Mouse (Mus musculus): ENCODE measurements at regions not wholly inside any gene's neighbourhood (a gene's known extent, or its start where the extent isn't known, plus 50 kb on each side); places are given as distances from the start of the nearest gene placed in this dataset.
"Not testable (repeated sequence)": the region's sequence is repeated elsewhere in the genome, so short reads cannot be mapped to it uniquely, and the experiment has no call there.

- in situ Hi-C loops (cut with MseI, MboI) = no loop called here
Observed at GRCm38 (mm10) chr6:68977959-68978358, 1442.4 kb upstream of the Tacstd2 start.

GRCm38 (mm10) chr6:68964012-68964411 is 1428.4 kb upstream of the Tacstd2 start:
- in situ Hi-C loops (cut with MseI, MboI) = no loop called here

DNA sequence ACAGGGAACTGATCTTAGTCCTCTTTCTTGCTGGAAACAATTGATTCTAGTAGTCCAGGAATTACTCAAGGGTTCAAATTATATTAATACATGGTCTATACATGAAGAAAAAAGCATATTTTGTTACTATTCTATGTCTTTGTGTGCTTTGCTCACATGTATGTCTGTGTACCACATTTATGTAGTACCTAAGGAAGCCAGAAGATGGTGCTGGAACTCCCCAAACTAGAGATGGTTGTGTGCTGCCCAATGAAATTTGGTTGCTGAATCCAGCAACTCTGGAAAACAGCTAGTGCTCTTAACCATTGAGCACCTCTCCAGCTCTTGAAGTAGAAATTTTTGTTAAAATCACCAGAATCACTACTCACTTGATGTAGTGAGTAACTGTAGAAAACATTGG is 1402.5 kb upstream of the Tacstd2 start:
- in situ Hi-C loops (cut with MseI, MboI) = not testable (repeated sequence)

- in situ Hi-C loops (cut with MseI, MboI) = not testable (repeated sequence)
Observed at GRCm38 (mm10) chr6:68931860-68932259, 1396.3 kb upstream of the Tacstd2 start.

DNA sequence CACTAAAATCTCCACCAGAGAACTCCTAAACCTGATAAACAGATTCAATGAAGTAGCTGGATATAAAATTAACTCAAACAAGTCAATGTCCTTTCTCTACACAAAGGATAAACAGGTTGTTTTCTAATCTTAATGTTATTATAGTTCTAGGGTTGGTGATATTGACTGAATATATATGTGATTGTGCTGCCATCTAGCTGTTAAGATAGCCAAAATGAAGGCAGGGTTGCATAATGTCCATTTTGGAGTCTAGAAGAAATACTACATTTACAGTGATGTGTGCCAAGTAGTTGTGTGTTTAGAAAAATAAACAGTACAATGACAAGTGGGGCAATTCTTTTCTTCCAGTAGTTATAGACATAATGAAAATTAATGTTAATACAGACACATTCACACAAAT is 1379.9 kb upstream of the Tacstd2 start:
- in situ Hi-C loops (cut with MseI, MboI) = no loop called here

- in situ Hi-C loops (cut with MseI, MboI) = no loop called here
Observed at GRCm38 (mm10) chr6:68884130-68884529, 1348.5 kb upstream of the Tacstd2 start.

GRCm38 (mm10) chr6:68852761-68853160 is 1317.2 kb upstream of the Tacstd2 start:
- in situ Hi-C loops (cut with MseI, MboI) = not testable (repeated sequence)

- in situ Hi-C loops (cut with MseI, MboI) = no loop called here
Observed at GRCm38 (mm10) chr6:68852286-68852685, 1316.7 kb upstream of the Tacstd2 start.

GRCm38 (mm10) chr6:68835186-68835585 is 1299.6 kb upstream of the Tacstd2 start:
- in situ Hi-C loops (cut with MseI, MboI) = no loop called here

GRCm38 (mm10) chr6:68834633-68835032 is 1299.0 kb upstream of the Tacstd2 start:
- in situ Hi-C loops (cut with MseI, MboI) = no loop called here

GRCm38 (mm10) chr6:68828460-68828859 is 1292.9 kb upstream of the Tacstd2 start:
- in situ Hi-C loops (cut with MseI, MboI) = not testable (repeated sequence)

- in situ Hi-C loops (cut with MseI, MboI) = no loop called here
Observed at GRCm38 (mm10) chr6:68813346-68813745, 1277.8 kb upstream of the Tacstd2 start.

DNA sequence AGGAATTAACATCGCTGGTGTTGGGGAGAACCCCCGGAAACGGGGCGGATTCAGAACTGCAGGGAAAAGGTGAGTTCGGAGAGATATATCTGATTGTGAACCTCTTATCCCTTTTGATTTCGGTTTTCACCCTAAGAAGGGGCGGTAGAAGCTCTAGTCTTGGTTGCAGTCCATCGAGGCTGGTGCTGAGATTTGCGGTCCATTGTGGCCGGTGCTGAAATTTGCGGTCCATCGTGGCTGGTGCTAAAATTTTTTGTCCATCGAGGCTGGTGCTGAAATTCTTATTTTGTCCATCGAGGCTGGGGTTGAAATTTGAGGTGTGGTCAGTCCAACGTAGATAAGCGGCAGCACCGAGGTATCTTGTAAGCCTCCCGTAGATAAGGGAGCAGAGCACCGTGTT is 1263.6 kb upstream of the Tacstd2 start:
- in situ Hi-C loops (cut with MseI, MboI) = not testable (repeated sequence)

- in situ Hi-C loops (cut with MseI, MboI) = no loop called here
Observed at GRCm38 (mm10) chr6:68771507-68771906, 1235.9 kb upstream of the Tacstd2 start.

- in situ Hi-C loops (cut with MseI, MboI) = no loop called here
Observed at GRCm38 (mm10) chr6:68750451-68750850, 1214.9 kb upstream of the Tacstd2 start.

GRCm38 (mm10) chr6:68749699-68750098 is 1214.1 kb upstream of the Tacstd2 start:
- in situ Hi-C loops (cut with MseI, MboI) = no loop called here

DNA sequence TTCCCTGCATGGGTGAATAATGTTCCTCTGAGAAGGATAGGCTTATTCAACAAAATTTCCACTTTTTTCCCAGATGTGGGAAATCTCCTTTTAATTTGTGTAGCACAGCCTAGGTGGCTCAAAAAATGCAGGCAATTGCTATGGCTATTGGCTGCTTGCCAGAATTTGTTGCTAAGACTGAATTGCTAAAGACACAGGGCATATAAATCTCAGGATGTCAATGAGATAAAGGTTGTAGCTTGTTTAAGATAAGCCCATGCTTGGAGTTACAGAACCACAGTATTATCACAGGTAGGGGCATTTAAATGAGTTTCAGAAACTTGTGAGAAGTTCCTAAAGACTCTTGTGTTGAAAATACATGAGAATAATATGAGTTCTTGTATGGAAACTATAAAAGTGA is 1203.0 kb upstream of the Tacstd2 start:
- in situ Hi-C loops (cut with MseI, MboI) = no loop called here

DNA sequence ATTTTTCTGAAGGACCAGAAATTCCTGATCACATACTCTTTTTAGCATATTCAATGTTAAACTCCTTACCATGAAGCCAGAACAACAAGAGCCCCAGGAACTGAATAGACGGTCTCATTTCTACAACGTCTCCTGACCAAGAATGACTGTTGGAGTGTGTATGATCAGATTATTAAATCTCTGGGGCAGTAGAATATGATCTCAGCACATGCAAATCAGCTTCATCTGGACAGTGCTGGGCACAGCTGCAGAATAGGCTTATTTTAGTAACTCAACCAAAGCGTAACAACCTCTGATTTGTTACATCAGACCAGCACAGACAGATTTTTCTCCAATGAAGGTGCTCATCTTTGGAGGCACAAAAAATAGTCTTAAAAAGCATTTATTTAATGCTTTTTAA is 1201.1 kb upstream of the Tacstd2 start:
- in situ Hi-C loops (cut with MseI, MboI) = no loop called here

- in situ Hi-C loops (cut with MseI, MboI) = no loop called here
Observed at GRCm38 (mm10) chr6:68736068-68736467, 1200.5 kb upstream of the Tacstd2 start.

- in situ Hi-C loops (cut with MseI, MboI) = not testable (repeated sequence)
Observed at GRCm38 (mm10) chr6:68711084-68711483, 1175.5 kb upstream of the Tacstd2 start.

- in situ Hi-C loops (cut with MseI, MboI) = not testable (repeated sequence)
Observed at GRCm38 (mm10) chr6:68704291-68704800, 1168.8 kb upstream of the Tacstd2 start.

DNA sequence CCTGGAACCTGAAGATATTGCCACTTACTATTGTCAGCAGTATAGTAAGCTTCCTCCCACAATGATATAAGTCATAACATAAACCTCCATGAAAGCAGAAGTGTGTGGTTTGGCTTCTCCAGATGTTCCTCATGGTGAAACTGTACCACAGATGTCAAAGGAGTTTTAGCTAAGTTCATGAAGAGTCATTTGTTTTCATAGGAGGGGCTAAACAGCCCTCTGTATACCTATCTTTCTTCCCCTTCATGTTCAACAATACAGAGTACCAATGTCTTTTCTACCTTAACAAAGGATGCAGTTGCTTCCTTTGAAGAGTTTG is 1145.2 kb upstream of the Tacstd2 start:
- in situ Hi-C loops (cut with MseI, MboI) = not testable (repeated sequence)

GRCm38 (mm10) chr6:68680099-68680791 is 1144.6 kb upstream of the Tacstd2 start:
- in situ Hi-C loops (cut with MseI, MboI) = no loop called here

DNA sequence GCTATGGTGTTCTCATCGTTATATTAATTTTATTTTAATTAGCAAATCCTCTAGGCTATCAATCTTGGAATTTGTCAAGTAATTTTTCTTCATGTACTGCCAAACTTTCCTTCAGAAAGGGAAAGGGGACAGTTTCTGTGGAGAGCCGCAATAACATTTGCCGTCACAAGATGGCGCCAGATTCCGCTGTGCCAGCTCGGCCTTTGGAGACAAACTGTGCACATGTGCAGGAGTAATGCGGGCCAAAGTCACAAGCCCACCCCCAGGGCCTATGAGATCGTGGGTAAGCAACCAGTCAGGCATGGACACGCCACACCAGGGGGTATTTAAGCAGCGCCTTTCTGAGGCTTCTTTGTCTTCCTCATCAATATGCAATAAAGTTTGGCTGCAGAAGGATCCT is 1132.8 kb upstream of the Tacstd2 start:
- in situ Hi-C loops (cut with MseI, MboI) = loop anchor here in 1 of 2 experiments (5.0 kb wide), 1 partner anchor 46 kb away; no protein-coding TSS in a partner anchor
